Mouse (Mus musculus) embryonic facial prominence, embryonic 12.5 days (tissue): Measurements from ENCODE around the gene Adarb2. TPM values are rescaled to one million over a fixed set of nuclear protein-coding genes. Genes with fewer than 3 reads are reported as not detected.

Source experiments
- ATAC-seq: fragments of 200-750 bp; cut with Nextera tagmentation; 2 replicates; pipeline ENCODE4 v1.8.0; 2017; ENCODE audit not compliant: insufficient number of reproducible peaks, insufficient read depth, low FRiP score, low TSS enrichment
- H3K27ac ChIP-seq: fragments of 300-500 bp; sonication (generic); 2 replicates; pipeline ENCODE4 v1.5.1; 2016; ENCODE audit warnings: mild to moderate bottlenecking
- H3K27me3 ChIP-seq: fragments of 300-500 bp; sonication (generic); 2 replicates; pipeline ENCODE4 v1.6.1; 2016; ENCODE audit warnings: mild to moderate bottlenecking, moderate library complexity
- H3K36me3 ChIP-seq: fragments of 300-500 bp; sonication (generic); 2 replicates; pipeline ENCODE4 v1.6.1; 2016; ENCODE audit warnings: mild to moderate bottlenecking
- H3K4me1 ChIP-seq: fragments of 300-500 bp; sonication (generic); 2 replicates; pipeline ENCODE4 v1.6.1; 2016
- H3K4me2 ChIP-seq: fragments of 300-500 bp; sonication (generic); replicated peaks from 2 replicates; pipeline ENCODE4 v1.6.1; 2016; ENCODE audit warnings: mild to moderate bottlenecking, moderate library complexity
- H3K4me3 ChIP-seq: fragments of 300-500 bp; sonication (generic); 2 replicates; pipeline ENCODE4 v1.5.1; 2016; ENCODE audit warnings: mild to moderate bottlenecking
- H3K9ac ChIP-seq: fragments of 300-500 bp; sonication (generic); 2 replicates; pipeline ENCODE4 v1.6.1; 2016; ENCODE audit warnings: mild to moderate bottlenecking, moderate library complexity
- H3K9me3 ChIP-seq: fragments of 300-500 bp; sonication (generic); 2 replicates; pipeline ENCODE4 v1.6.1; 2016; ENCODE audit warnings: mild to moderate bottlenecking, moderate library complexity
- WGBS: fragments of 180-500 bp; shearing (Covaris S2); methylation state at CpG from one replicate; pipeline ENCODE4 v1.1.7; 2016; 5-methylcytosine and 5-hydroxymethylcytosine counted together
- polyA plus RNA-seq: library from polyadenylated mRNA; unstranded; fragments of >200 nt; fragmentation: Nextera tagmentation; extraction: Ambion mirVana; gene quantifications from 2 replicates; pipeline ENCODE4 v1.2.1, GENCODE M21; 2016

The Adarb2 gene
- polyA plus RNA-seq, 1 experiment from 2014 or later: 3.4 TPM

- H3K4me3 ChIP-seq: no peak overlapping the region
- no peak overlapping the region for H3K27ac ChIP-seq
- H3K4me1 ChIP-seq: no peaks in the 10 kb centered on the region
- WGBS: 72% methylated on average over 5 of the region's 5 CpGs
- H3K9ac ChIP-seq: no peak overlapping the region
- H3K4me2 ChIP-seq: no peak overlapping the region
- H3K9me3 ChIP-seq: no peaks in the 10 kb centered on the region
- H3K27me3 ChIP-seq: no peaks in the 10 kb centered on the region
- no peak for ATAC-seq
- no peaks in the 10 kb centered on the region for H3K36me3 ChIP-seq
Measured at GRCm38 (mm10) chr13:8677174-8677573, 474.5 kb downstream of the Adarb2 start.

- Histone ChIP-seq H3K4me1 (no peaks in the 10 kb centered on the region), H3K4me2 (no peak overlapping the region), H3K9ac (no peak overlapping the region), H3K36me3 (no peaks in the 10 kb centered on the region), H3K4me3 (no peak overlapping the region), H3K9me3 (no peaks in the 10 kb centered on the region), H3K27me3 (no peaks in the 10 kb centered on the region), H3K27ac (no peak overlapping the region)
- ATAC-seq: no peak
- WGBS: 90% methylated on average over 9 of the region's 9 CpGs
Measured at GRCm38 (mm10) chr13:8680470-8681129, 477.9 kb downstream of the Adarb2 start.

- Histone ChIP-seq H3K27ac (no peak overlapping the region), H3K4me2 (no peak overlapping the region), H3K4me3 (no peak overlapping the region), H3K9ac (no peak overlapping the region), H3K36me3 (no peaks in the 10 kb centered on the region), H3K9me3 (no peaks in the 10 kb centered on the region), H3K27me3 (no peaks in the 10 kb centered on the region), H3K4me1 (no peaks in the 10 kb centered on the region)
- WGBS: 75% methylated on average over 6 of the region's 6 CpGs
- no peak for ATAC-seq
Measured at GRCm38 (mm10) chr13:8691448-8691847, 488.8 kb downstream of the Adarb2 start.

GRCm38 (mm10) chr13:8692787-8693186 is 490.1 kb downstream of the Adarb2 start:
- no peaks in the 10 kb centered on the region for H3K36me3 ChIP-seq
- no peak overlapping the region for H3K4me3 ChIP-seq
- H3K9ac ChIP-seq: no peak overlapping the region
- no peaks in the 10 kb centered on the region for H3K4me1 ChIP-seq
- no peak for ATAC-seq
- H3K4me2 ChIP-seq: no peak overlapping the region
- no peak overlapping the region for H3K27ac ChIP-seq
- WGBS: 72% methylated on average over 9 of the region's 9 CpGs
- no peaks in the 10 kb centered on the region for H3K27me3 ChIP-seq
- no peaks in the 10 kb centered on the region for H3K9me3 ChIP-seq

- Histone ChIP-seq H3K27me3 (no peaks in the 10 kb centered on the region), H3K9ac (no peak overlapping the region), H3K36me3 (no peaks in the 10 kb centered on the region), H3K9me3 (no peaks in the 10 kb centered on the region), H3K27ac (no peak overlapping the region), H3K4me2 (no peak overlapping the region), H3K4me3 (no peak overlapping the region), H3K4me1 (no peaks in the 10 kb centered on the region)
- no peak for ATAC-seq
- whole genome bisulfite sequencing: 91% methylated on average over 5 of the region's 5 CpGs
Measured at GRCm38 (mm10) chr13:8698451-8698850, 495.8 kb downstream of the Adarb2 start.

GRCm38 (mm10) chr13:8699831-8700230 is 497.2 kb downstream of the Adarb2 start:
- H3K36me3 ChIP-seq: no peaks in the 10 kb centered on the region
- no peaks in the 10 kb centered on the region for H3K9me3 ChIP-seq
- H3K4me1 ChIP-seq: no peaks in the 10 kb centered on the region
- 78% methylated on average over 3 of the region's 3 CpGs for WGBS
- H3K4me3 ChIP-seq: no peak overlapping the region
- no peak overlapping the region for H3K9ac ChIP-seq
- no peaks in the 10 kb centered on the region for H3K27me3 ChIP-seq
- H3K4me2 ChIP-seq: no peak overlapping the region
- ATAC-seq: no peak
- no peak overlapping the region for H3K27ac ChIP-seq

- no peak overlapping the region for H3K4me3 ChIP-seq
- no peaks in the 10 kb centered on the region for H3K9me3 ChIP-seq
- H3K4me1 ChIP-seq: peaks cover 4% of the 10 kb centered on the region; the same call in 1 of the 2 replicates
- H3K27me3 ChIP-seq: no peaks in the 10 kb centered on the region
- H3K27ac ChIP-seq: no peak overlapping the region
- no peak overlapping the region for H3K9ac ChIP-seq
- WGBS: 35% methylated on average over 4 of the region's 4 CpGs
- no peak for ATAC-seq
- H3K4me2 ChIP-seq: no peak overlapping the region
- no peaks in the 10 kb centered on the region for H3K36me3 ChIP-seq
Measured at GRCm38 (mm10) chr13:8700981-8701380, 498.3 kb downstream of the Adarb2 start.

- H3K27me3 ChIP-seq: no peaks in the 10 kb centered on the region
- WGBS: 39% methylated on average over 4 of the region's 4 CpGs
- H3K36me3 ChIP-seq: no peaks in the 10 kb centered on the region
- no peak overlapping the region for H3K9ac ChIP-seq
- no peak for ATAC-seq
- H3K27ac ChIP-seq: no peak overlapping the region
- H3K4me3 ChIP-seq: no peak overlapping the region
- no peak overlapping the region for H3K4me2 ChIP-seq
- H3K9me3 ChIP-seq: no peaks in the 10 kb centered on the region
- H3K4me1 ChIP-seq: peaks cover 4% of the 10 kb centered on the region; the same call in 1 of the 2 replicates
Measured at GRCm38 (mm10) chr13:8705296-8705695, 502.6 kb downstream of the Adarb2 start.

GRCm38 (mm10) chr13:8713377-8713776 is 510.7 kb downstream of the Adarb2 start:
- ATAC-seq: no peak
- WGBS: 78% methylated on average over 6 of the region's 6 CpGs
- H3K4me3 ChIP-seq: no peak overlapping the region
- H3K27ac ChIP-seq: no peak overlapping the region
- H3K9me3 ChIP-seq: no peaks in the 10 kb centered on the region
- no peak overlapping the region for H3K4me2 ChIP-seq
- no peaks in the 10 kb centered on the region for H3K27me3 ChIP-seq
- no peak overlapping the region for H3K9ac ChIP-seq
- no peaks in the 10 kb centered on the region for H3K4me1 ChIP-seq
- no peaks in the 10 kb centered on the region for H3K36me3 ChIP-seq

- H3K9me3 ChIP-seq: no peaks in the 10 kb centered on the region
- H3K9ac ChIP-seq: no peak overlapping the region
- ATAC-seq: no peak
- WGBS: 80% methylated on average over 10 of the region's 10 CpGs
- H3K27me3 ChIP-seq: no peaks in the 10 kb centered on the region
- H3K36me3 ChIP-seq: no peaks in the 10 kb centered on the region
- no peak overlapping the region for H3K4me2 ChIP-seq
- H3K4me3 ChIP-seq: no peak overlapping the region
- H3K4me1 ChIP-seq: no peaks in the 10 kb centered on the region
- H3K27ac ChIP-seq: no peak overlapping the region
Measured at GRCm38 (mm10) chr13:8729972-8730645, 527.4 kb downstream of the Adarb2 start.

- Histone ChIP-seq H3K4me3 (no peak overlapping the region), H3K36me3 (no peaks in the 10 kb centered on the region), H3K27me3 (no peaks in the 10 kb centered on the region), H3K4me1 (no peaks in the 10 kb centered on the region), H3K27ac (no peak overlapping the region), H3K9ac (no peak overlapping the region), H3K9me3 (no peaks in the 10 kb centered on the region), H3K4me2 (no peak overlapping the region)
- 64% methylated on average over 5 of the region's 5 CpGs for WGBS
- no peak for ATAC-seq
Measured at GRCm38 (mm10) chr13:8737139-8737865, 534.6 kb downstream of the Adarb2 start.

GRCm38 (mm10) chr13:8742792-8743191 is 540.1 kb downstream of the Adarb2 start:
- WGBS: 95% methylated on average over 5 of the region's 5 CpGs
- Histone ChIP-seq H3K4me1 (no peaks in the 10 kb centered on the region), H3K4me3 (no peak overlapping the region), H3K9ac (no peak overlapping the region), H3K27me3 (no peaks in the 10 kb centered on the region), H3K36me3 (no peaks in the 10 kb centered on the region), H3K4me2 (no peak overlapping the region), H3K27ac (no peak overlapping the region), H3K9me3 (no peaks in the 10 kb centered on the region)
- no peak for ATAC-seq
